Mouse (Mus musculus) B cell, adult (primary cell): ENCODE data around the gene Taf4. TPM values are rescaled to one million over a fixed set of nuclear protein-coding genes. Genes with fewer than 3 reads are reported as not detected.

ENCODE experiments used
- total RNA-seq: library from RNA; stranded (reverse); gene quantifications from 4 replicates; pipeline ENCODE4 v1.2.4, GENCODE M21; 2023; ENCODE audit not compliant: inconsistent age

Taf4 gene
- total RNA-seq: 40.1 to 48.8 TPM (median 43.3 TPM) in 4 replicates

DNA sequence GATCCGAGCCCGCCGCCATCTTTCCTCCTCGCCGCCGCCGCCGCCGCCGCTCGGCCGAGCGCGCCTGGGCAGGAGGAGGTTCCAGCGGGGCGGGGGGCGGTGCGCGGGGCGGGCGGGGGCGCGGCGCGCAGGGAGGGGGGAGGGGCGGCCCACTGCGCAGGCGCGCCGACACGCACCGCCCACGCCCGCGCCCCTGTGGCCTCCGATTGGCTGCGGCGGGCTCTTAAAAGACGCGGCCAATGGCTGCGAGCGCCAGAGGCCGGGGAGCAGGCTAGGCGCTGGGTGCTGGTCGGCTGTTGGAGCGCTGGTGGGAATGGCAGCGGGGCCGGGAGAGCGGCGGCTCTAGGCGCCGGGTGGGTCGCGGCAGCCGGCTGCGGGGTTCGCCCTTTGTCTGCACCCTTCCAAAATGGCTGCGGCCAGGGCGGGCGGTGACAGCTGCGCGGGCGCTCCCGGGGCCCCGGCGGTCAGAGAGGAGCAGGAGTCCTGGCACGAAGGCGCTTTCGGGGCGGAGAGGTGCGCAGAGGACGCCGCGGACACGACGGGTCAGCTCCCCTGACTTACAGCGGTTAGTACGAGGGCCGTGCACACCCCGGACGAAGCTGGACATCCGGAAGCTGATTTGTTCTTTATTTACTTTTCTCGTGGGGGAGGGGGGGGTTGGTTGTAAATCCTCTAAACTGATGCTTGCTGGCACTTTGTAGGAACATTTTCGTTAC, at the start of gene Taf4:
TSS of gene Taf4 (minus strand) at position 19 of the 716 bp plus-strand sequence.

DNA sequence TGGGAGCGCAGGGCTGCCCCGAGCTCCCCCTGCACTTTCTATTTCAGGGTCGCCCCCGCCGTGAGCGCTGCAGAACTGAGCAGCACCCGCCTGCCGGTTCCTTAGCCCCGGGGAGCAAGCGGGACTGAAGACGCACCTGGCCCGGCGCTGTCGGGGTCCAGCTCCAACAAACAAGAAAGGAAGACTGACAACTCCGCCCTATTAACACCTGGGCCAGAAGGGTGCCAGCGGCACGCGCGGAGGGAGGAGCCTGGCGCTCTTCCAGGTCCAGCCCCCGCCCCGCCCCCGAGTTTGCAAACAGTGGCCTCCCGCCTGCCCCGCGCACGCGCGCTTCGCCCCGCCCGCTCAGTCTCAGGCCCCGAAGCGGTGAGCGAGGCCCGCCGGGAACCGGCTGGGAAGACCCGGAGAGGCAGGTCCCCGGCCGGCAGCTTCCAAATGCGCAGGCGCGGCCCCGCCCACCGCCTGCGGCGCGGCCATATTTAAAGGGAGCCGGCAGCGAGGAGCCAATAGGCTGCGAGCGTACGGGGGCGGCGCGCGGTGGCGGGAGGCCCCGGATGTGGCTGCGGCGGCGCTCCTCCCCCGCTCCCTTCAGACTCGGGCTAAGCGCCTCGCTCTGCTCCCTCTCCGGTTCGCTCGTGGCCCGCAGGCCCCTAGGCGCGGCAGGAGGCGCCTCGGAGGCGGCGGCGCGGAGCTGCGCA, 48.1 kb upstream of the Taf4 start, which contains the start of gene Lsm14b:
TSS of gene Lsm14b (plus strand) at position 587 of the 698 bp plus-strand sequence.

Other genes starting within 250 kb of the Taf4 start
- gene Lsm14b, start 48.3 kb upstream of the Taf4 start, total RNA-seq: 36.2 to 40.5 TPM (median 39.5 TPM) in 4 replicates
- 125 to 149 TPM (median 135 TPM) in 4 replicates for gene Psma7, start 65.8 kb upstream of the Taf4 start, total RNA-seq
- 5.9 to 7.1 TPM (median 6.7 TPM) in 4 replicates for gene Ss18l1, start 65.9 kb upstream of the Taf4 start, total RNA-seq
- gene Mtg2, start 93.9 kb upstream of the Taf4 start, total RNA-seq: 17.7 to 19.2 TPM (median 18.8 TPM) in 4 replicates
- gene Hrh3, start 127.8 kb upstream of the Taf4 start, total RNA-seq: not detected in 4 replicates
- 31.4 to 40.1 TPM (median 37.8 TPM) in 4 replicates for gene Osbpl2, start 142.7 kb upstream of the Taf4 start, total RNA-seq
- gene Adrm1, start 194.8 kb upstream of the Taf4 start, total RNA-seq: 89.5 to 117 TPM (median 109 TPM) in 4 replicates
- gene Lama5, start 249.2 kb upstream of the Taf4 start, total RNA-seq: not detected in 4 replicates